Mouse (Mus musculus) fibroblast of lung, adult 2 months (primary cell): ENCODE measurements around the gene Tpst2.

ENCODE experiments used
- DNase-seq: peaks from one replicate; pipeline ENCODE4 v3.0.0-alpha.2; 2011; ENCODE audit warnings: low read depth

Tpst2 gene

GRCm38 (mm10) chr5:112255426-112255825 lies 21.1 kb upstream of the Tpst2 start, which contains the start of gene Crybb1:
Gene Crybb1, plus strand, starts transcription at chr5:112255815.
- DNase-seq: no peak

GRCm38 (mm10) chr5:112256457-112256856 lies 20.0 kb upstream of the Tpst2 start:
- DNase-seq: no peak

- no peak for DNase-seq
Observed at GRCm38 (mm10) chr5:112257896-112258295, 18.6 kb upstream of the Tpst2 start.

DNA sequence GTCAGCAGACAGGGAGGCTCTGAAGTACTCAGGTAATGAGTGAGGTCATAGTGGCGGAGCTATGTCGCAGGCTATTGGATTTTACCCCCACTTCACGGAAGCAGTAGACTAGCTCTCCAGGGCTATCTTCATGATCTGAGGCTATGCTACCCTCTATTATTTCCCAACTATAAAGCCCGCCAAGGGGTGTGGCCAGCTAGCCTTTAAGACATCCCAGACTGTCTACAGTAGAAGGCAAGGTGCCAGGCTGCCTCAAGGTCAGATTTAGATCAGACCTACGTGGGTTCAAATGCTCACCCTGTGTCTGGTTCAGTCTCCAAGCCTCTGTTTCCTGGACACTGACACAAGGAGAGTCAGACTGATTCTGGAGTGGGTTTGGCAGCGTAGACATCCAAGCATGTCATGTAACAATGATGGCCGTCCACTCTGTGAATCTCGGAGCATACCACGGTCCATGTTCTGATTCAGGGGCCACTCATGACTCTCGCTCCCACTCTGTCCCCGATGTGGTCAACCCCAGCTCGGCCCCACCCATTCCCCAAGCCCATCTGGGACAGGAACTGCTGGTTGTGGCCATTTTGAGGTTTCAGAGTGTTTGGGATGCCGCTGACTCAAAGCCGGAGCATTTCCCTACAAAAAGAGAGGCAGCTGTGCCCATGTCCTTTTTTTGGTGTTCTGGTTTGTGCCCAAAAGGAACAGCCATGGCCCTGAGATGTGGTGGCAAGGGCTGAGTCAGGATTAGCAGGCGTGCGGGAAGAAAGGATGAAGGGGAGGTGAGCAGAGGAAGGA lies 16.4 kb upstream of the Tpst2 start:
- no peak for DNase-seq

DNA sequence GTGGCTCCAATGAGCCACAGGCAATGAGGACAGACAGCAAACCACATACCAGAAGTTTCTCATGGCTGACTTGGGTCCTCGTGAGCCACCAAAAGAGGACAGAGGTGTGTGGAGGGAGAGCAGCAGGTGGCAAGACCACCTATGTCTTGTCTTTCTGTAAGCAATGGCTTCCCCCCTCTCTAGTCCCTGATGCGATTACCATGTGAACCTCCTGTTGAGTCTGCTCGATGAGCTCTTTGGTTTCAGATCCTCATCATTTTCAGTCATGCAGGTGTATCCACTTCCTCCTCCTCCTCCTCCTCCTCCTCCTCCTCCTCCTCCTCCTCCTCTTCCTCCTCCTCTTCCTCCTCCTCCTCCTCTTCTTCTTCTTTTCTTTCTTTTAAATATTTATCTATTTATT lies 15.7 kb upstream of the Tpst2 start:
- no peak for DNase-seq

- no peak for DNase-seq
Observed at GRCm38 (mm10) chr5:112264099-112264498, 12.4 kb upstream of the Tpst2 start.

DNA sequence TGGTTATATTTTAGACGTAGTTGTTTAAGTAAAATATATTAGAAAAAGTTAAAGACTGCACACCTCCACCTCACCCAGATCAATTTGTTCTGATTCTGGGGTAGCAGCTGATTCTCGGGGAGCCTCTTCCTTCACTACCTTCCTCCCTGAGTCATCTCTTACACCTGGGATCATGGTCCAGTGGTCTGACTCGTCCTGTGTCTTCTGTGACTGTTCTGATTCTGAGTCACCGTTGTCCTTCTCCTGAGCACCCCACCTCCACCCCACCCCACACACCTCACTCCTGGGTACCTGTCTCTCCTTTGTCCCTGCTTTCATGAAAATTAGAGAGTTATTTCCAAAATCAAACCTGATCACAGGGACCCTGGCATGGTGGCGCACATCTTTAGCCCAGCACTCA lies 11.4 kb upstream of the Tpst2 start:
- DNase-seq: no peak

DNA sequence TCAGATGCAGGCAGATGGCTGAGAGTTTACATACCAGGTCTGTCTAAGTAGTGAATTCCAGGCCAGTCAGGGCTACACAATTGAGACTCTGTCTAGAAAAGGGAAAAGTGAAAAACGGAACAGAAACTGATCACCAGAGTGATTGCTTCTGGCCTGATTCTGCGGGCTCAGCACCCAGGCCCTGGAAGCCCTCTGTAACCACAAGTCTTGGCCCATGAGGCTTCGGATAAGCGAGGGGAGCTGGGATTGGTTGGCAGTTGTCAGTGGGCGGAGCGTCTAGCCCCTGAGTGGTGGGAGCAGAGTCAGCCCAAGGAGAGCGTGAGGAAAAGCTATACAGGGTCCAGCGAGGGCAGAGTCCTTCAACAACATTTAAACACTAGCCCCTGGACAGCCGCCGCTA lies 11.0 kb upstream of the Tpst2 start:
- DNase-seq: no peak

GRCm38 (mm10) chr5:112266011-112266777 lies 10.3 kb upstream of the Tpst2 start:
- no peak for DNase-seq

DNA sequence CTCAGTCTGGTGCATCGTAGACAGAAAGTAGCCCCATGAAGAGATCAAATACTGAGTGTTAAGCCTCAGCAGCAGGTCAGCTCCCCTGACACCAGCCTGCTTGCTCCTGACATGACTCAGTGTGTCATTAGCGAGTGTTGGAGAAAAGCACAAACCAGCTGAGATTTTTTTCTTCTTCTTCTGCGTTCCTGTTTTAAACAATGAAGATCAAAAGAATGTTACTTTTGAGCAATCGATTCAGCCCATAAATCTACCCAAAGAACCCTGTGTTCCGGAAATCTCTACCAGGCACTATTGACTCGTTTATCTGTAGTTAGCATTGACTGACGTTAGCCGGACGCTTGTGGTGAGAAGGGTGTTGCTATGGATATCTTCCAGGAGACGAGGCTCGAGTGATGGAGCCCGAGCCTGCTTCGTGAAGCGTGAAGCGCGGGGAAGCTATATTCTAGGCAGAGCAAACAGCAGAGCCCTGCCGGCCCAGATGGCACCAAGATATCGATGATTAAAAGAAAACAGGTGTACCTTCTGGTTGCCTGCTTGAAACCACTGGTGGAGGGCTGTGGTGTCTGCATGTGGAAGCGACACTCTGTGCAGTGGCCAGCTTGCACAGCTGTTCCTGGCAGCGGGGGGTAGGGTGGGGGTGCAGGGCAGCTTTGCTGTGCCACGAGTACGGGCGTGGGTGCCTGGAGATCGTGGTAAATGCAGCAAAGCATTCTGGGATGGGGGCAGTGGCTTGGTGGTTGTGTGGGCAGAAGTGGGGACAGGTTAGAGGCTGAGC lies 5.5 kb upstream of the Tpst2 start:
- no peak for DNase-seq

DNA sequence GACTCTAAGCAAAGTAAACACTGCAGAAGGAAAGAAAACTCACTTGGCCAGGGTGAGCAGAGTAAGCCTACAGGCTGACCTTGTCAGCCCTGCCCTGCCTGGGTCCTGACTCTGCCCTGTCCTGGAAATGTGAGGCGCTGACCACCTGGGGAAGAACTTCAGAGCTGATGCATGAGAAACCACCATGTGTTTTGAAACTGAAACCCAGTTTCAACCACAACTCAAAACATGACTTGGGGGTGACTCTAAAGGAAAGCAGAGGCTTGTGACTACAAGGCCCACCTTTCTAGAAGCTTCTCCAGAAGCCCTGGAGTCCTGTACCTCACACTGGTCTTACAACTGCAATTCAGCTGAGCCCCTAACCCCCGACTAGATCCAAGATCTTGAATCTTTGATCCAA lies 3.6 kb upstream of the Tpst2 start:
- no peak for DNase-seq

DNA sequence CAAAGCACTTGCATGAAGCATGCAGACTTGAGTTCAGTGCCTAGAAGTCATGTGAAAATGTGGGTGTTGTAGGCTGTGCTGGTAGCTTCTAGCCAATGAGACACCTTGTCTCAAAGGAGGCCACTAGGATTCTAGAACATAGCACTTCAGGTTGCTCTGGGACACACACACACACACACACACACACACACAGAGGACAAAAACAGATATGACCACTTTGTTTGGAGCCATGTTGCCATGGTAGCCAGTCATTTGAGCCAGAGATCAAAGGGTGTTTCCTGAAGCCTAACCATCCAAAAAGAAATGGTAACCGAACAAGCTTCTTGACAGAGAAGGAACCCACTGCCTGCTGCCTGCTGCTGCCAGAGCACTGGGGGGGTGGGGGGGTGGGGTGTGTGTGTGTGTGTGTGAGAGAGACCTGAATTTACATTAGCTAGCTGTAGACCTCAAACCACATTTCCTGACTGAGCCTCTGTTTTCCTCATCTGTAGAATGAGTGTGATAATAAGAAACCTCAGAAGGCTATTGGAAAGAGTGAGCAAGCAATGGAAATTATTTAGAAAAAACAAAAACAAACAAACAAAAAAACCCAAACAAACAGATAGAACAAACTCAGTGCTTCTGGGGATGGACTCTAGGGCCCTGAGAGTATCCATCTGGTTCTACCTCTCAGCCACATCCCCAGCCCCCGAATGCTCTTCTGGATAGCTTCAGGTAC lies 2.6 kb upstream of the Tpst2 start:
- DNase-seq: no peak

GRCm38 (mm10) chr5:112275021-112275804 lies 1.3 kb upstream of the Tpst2 start:
- no peak for DNase-seq

DNA sequence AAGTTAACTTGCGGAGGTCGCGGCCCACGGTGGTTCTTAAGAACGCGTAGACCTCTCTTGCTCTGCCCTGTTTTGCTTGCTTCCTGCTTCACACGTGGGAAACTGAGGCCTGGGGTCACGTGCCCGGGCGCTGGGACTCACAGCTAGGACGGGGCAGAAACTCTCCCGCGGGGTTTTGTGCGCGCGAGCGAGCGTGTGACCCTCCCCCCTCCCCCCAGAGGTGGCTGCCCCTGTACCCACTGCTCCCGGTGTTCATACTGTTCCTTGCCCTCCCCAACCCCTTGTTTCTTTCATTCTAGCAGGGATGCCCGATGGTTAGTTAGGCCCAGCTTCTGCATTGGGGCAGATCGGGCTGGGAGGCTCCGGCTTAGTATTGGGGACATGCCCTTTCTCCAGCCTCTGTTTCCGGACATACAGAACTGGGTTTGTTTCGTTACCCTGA lies 437 bp downstream of the Tpst2 start:
- no peak for DNase-seq

DNA sequence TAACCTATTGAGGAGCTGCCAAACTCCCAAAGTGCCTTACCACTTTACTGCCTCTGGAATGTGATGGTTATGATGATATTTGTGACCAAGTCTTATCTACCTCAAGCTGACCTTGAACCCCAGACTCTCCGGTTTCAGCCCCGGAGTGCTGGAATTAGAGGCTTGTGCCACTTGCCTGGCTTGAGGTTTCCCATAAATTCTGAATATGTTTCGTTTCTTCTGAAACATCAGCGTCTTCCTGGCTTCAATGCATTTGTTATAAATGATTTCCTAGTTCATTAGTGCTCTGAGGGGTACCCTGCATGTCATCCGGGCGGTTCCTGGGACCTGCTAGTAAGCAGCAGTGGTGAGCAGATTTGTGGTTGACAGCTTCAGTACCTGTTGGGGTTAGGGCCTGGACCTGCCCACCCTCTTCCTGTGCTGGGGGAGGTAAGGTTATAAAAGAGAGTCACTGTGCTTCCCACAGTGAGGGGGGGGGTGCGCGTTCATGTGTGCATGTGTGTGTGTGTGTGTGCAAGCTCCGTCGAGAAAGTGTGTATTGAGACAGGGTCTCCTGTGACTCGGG lies 1.5 kb downstream of the Tpst2 start:
- DNase-seq: no peak

DNA sequence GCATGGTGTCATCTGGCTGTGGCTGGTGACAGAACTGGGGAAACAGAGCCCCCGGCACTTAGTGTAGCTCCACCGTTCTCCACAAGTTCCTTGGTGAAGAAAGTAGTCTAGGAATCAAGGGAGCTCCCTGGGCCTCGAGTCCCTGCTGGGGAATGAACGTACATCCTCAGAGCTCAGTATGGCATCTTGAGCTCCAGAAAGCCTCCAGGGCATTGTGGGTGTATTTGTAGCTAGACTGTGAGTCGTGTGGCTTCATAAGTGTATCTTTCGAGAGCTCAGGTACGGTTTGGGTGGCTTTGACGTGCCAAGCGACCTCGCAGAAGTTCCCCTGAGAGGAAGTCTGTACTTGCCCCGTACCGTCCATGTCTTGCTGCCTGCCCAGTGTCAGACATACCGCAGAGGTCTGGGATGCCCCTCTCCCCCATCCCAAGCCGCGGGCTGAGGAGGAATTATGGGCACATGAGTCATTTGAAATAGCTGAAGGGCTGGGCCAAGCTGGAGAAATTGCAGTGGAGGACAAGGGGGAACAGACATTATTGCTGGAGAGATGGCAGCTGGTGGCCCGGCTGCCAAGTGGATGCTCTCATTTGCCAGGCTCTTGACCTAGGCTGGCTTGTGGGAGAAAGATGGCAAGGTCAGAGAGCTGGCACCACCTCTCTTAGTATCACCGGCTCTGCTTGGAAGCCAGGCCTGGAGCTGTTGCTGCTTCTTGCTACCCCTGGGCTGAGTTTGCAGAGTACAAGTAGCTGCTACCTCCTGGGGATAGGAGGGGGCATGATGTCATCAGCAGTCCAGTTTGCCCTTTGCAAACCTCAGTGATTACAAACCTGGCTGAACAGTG lies 2.9 kb downstream of the Tpst2 start:
- no peak for DNase-seq

DNA sequence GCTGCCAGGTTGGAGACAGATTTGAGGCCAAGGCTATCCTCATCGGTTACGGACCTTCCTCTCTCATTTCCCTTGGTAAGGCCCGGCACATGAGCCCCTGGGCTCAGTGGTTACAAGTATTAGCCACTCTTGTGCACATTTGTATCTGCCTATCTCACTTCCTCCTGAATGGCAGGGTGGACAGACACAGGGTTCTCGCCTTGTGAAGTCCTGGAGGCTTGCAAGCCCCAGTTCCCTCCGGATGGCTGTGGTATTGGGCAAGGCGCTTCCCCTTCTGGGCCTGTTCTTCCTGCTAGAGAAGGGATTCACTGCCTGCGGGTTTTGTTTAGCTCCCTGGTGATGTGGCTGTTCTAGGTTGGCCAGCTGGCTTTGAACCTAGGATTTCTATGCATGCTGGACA lies 3.7 kb downstream of the Tpst2 start:
- DNase-seq: no peak

DNA sequence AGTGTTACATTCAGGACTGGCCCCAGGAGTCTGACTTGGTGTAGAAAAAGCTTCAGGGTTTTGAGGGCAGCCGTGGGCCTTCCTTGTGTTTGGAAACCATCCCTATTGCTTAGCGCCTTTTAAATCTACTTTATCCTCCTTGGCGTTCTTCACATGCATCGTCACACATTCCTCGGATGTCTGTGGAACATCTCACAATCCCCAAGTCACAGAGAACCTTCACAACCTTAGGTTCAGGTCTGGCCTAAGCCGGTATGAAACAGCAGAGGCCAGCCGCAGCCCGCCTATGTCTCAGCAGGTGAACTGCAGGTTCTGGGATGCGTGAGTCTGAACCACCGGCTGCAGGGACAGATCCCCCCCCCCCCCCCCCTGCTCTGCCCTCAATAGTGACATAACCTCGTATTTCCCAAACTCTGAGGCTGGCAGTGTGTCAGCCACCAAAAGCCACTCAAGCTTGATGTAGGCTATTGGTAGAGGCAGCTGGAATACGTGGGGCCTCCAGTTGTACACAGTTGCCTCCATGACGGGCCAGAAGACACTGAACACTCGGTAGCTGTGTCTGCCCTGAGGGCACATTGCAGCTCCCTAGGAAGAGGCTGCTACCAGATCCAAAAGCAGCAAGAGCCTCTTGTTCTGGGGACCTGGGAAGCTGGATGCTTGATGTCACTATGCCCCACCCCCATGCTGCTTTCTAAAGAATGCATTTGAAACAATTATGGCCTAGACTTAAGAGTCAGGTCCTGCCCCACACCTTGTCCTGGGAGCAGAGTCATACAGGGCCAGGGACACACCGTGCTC lies 4.6 kb downstream of the Tpst2 start:
- DNase-seq: no peak

DNA sequence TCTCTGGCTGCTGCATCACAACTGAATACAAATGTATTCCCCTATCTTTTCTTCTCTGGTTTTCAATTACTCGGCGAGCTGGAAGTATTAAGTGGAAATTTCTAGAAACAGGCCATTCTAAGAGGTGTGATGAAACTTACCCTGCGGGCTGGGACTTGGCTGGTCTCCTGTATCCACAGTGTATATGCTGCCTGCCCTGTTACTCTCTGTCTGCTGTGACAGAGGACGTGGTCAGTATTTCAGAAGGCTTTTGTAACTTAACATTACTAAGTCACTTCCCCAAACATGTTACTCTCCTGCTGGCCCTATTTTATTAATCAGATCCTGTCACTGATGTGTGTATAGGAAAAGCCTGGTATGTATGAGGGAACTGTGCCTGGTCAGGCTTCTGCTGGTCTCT lies 5.2 kb downstream of the Tpst2 start:
- no peak for DNase-seq
